Mouse (Mus musculus) thymus, adult 18-20 months (tissue): Measurements from ENCODE around the gene Arpc2.
A peak's percentile ranks its signal among the peaks of the same experiment; 100 is the strongest.

ENCODE experiments used
- DNase-seq, 2 experiments: peaks; one replicate each; pipeline ENCODE4 v3.0.0; 2022; ENCODE audit warnings: mixed read lengths in 2 of 2

The Arpc2 gene

GRCm38 (mm10) chr1:74303509-74304338 lies 67.8 kb downstream of the Arpc2 start:
- peak in 1 of 2 experiments; percentile 23 for DNase-seq

DNA sequence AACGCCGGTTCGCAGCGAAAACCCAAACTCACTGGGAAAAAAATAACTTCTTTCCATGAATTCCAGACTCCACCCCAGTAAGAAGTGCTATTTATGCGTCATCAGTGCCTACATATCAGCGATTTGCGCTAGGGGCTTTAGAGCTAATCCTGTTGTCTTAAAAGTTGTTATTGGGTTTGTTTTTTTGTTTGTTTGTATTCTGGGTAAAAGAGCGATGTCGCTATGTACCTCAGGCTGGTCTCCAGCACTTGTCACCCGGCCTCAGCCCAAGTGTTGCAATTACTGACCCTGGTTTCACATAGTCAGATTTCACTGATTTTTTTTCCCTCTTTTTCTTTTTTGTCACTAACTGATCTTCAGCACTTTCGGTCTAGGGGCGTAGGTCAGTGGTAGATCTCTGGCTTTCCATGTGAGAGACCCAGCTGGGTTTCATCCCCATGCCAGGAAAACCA lies 68.5 kb downstream of the Arpc2 start:
- no peak for DNase-seq

GRCm38 (mm10) chr1:74304946-74305345 lies 69.1 kb downstream of the Arpc2 start:
- DNase-seq, result no peak

GRCm38 (mm10) chr1:74305522-74305921 lies 69.6 kb downstream of the Arpc2 start, which contains the start of gene Tmbim1:
TSS of gene Tmbim1 (minus strand) at chr1:74305622.
- DNase-seq, result no peak

GRCm38 (mm10) chr1:74307146-74307545 lies 71.3 kb downstream of the Arpc2 start:
- DNase-seq, result no peak

DNA sequence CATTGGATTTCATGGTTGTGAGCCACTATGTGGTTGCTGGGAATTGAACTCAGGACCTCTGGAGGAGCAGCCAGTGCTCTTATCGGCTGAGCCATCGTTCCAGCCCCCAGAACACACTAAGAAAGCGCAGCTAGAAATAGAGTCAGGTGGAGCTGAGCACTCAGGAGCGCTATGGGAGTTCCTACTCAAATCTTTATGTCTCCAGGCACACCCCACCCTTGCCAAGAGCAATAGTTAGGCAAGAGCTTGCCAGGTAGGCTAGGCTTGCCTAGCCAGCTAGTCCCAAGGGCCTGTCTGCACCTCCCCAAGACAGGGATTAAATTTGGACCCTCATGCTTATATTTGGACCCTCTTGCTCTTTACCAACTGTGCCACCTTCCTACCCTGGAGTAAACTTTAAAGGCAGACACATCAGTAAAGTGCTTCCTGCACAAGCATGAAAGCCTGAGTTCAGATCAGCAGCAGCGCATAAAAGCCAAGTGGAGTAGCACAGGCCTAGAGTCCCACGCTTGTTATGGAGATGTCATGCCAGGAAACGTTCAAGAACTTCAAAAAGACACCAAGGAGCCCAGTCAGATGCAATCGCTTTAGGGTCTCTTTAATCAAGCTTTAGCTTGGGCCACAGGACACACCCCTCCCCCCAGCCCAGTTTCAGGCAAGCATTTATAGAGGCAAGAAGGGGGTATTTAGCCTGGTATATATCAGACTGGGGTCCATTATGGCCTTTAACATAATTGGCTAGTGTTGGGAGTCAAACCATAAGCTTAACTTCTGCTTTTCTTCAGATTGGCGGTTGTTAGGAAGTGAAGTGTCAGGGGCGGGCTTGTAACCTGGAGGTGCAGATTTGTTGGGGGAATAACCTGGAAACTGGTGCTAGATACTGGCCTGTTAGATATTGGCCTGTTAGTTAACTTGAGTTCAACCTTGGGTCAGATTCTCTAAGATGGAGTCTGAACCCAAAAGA lies 72.4 kb downstream of the Arpc2 start:
- DNase-seq, result no peak

GRCm38 (mm10) chr1:74309767-74310166 lies 73.9 kb downstream of the Arpc2 start:
- DNase-seq, result no peak

GRCm38 (mm10) chr1:74313049-74313692 lies 77.3 kb downstream of the Arpc2 start:
- peak in 1 of 2 experiments; percentile 33 for DNase-seq

- no peak for DNase-seq
Measured at GRCm38 (mm10) chr1:74314796-74315195, 78.9 kb downstream of the Arpc2 start.

DNA sequence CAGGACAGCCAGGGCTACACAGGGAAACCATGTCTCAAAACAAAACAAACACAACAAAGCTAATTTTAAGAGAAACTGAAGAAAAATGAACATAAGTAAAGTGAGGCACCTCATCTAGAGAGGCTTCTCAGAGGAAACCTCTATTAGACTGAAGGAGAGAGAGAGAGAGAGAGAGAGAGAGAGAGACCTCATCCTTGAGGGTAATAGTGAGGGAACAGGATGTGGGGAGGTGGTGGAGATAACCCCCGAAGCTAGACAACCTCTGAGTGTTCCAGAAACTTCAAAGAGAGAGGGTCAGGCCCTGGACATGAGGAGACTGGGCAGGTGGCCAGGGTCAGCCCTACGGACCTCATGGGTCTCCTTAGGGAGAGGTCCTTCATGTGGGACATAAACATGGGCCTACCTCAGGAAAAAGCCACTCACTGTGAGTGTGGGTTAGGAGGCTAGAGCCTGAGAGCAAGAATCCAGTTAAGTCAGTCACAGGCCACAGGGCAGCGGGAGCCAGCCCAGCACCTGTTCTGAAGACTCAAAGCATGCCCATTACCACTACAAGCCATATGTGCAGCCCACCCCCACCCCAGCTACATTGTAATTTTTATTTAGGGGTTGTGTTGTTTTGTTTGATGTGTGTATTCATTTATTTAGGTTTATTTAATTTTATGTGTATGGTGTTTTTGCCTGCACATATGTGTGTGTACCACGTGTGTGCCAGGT lies 80.4 kb downstream of the Arpc2 start:
- no peak for DNase-seq
